ENCODE assay signal across 33 mouse cellular contexts in genomic region chr5:120895231-120895900, GRCm38 (mm10). TPM values are rescaled to one million over a fixed set of nuclear protein-coding genes. Genes with fewer than 3 reads are reported as not detected.
"Had no signal": no experiment of that assay in that cellular context is flagged by ENCODE, and none has a peak within 500 bp of the region (broad histone marks: within the 10 kb centered on the region; RNA-seq: fewer than 3 reads in every experiment).

No protein-coding gene starts in this region.

- H3K9me3 ChIP-seq: liver, embryonic 13.5 days had no signal

- H3K9ac ChIP-seq: liver, embryonic 13.5 days had no signal

- ATAC-seq: midbrain, embryonic 16.5 days had no signal

- DNase-seq: kidney, postnatal 25 days; layer of hippocampus, adult 9-11 months; liver, embryonic 13.5 days; lung, adult 2 months; lung, postnatal 14 days; lung, postnatal 4 days; thymus, adult 18-20 months; thymus, postnatal 36 days had no signal

- H3K4me2 ChIP-seq: liver, embryonic 13.5 days; midbrain, embryonic 11.5 days had no signal

- H3K36me3 ChIP-seq: liver, embryonic 13.5 days had no signal

- H3K27me3 ChIP-seq: liver, embryonic 13.5 days had no signal

- H3K4me3 ChIP-seq: layer of hippocampus, adult 2 months; liver, embryonic 13.5 days; myocyte had no signal

- H3K27ac ChIP-seq: kidney, postnatal 0 days; layer of hippocampus, adult 2 months; liver, embryonic 13.5 days had no signal

- H3K4me1 ChIP-seq: liver, embryonic 13.5 days had no signal

RNA-seq across cellular contexts. Expression of gene Oas1g, which starts 8.0 kb away (rescaled TPM):
- total RNA-seq: layer of hippocampus, adult 2 months; layer of hippocampus, postnatal 25 days; left cerebral cortex, adult 18-20 months; left cerebral cortex, postnatal 10 days; megakaryocyte-erythroid progenitor cell, adult 5-6 weeks had no signal
- polyA plus RNA-seq: limb, embryonic 11.5 days; midbrain, embryonic 16.5 days; myocyte; neural tube, embryonic 11.5 days; neural tube, embryonic 14.5 days; testis, adult 2 months had no signal

RNA-seq across cellular contexts. Expression of gene Oas1d, which starts 19.0 kb away (rescaled TPM):
- total RNA-seq: layer of hippocampus, adult 2 months; layer of hippocampus, postnatal 25 days; left cerebral cortex, adult 18-20 months; left cerebral cortex, postnatal 10 days; left cerebral cortex, postnatal 36 days; liver, adult 2 months; megakaryocyte progenitor cell, adult 5-6 weeks; megakaryocyte-erythroid progenitor cell, adult 5-6 weeks; monocyte, adult 5-6 weeks had no signal
- polyA plus RNA-seq: kidney, postnatal 0 days; limb, embryonic 11.5 days; limb, embryonic 14.5 days; liver, adult 2 months; liver, embryonic 13.5 days; liver, embryonic 16.5 days; lung, adult 2 months; lung, embryonic 16.5 days; midbrain, embryonic 11.5 days; myocyte; neural tube, embryonic 11.5 days; neural tube, embryonic 14.5 days; spleen, adult 2 months; stomach, embryonic 16.5 days; testis, adult 2 months; urinary bladder, adult 2 months had no signal

RNA-seq across cellular contexts. Expression of gene Oas1h, which starts 34.1 kb away (rescaled TPM):
- total RNA-seq: layer of hippocampus, adult 2 months; layer of hippocampus, postnatal 25 days; left cerebral cortex, adult 18-20 months; left cerebral cortex, postnatal 10 days; left cerebral cortex, postnatal 36 days; liver, adult 2 months; megakaryocyte progenitor cell, adult 5-6 weeks; megakaryocyte-erythroid progenitor cell, adult 5-6 weeks; monocyte, adult 5-6 weeks had no signal
- polyA plus RNA-seq: large intestine, adult 2 months; limb, embryonic 11.5 days; limb, embryonic 14.5 days; liver, adult 2 months; liver, embryonic 13.5 days; liver, embryonic 16.5 days; lung, adult 2 months; lung, embryonic 16.5 days; midbrain, embryonic 11.5 days; midbrain, embryonic 16.5 days; myocyte; neural tube, embryonic 11.5 days; neural tube, embryonic 14.5 days; small intestine, adult 2 months; spleen, adult 2 months; stomach, embryonic 16.5 days; testis, adult 2 months; urinary bladder, adult 2 months had no signal

RNA-seq across cellular contexts. Expression of gene Oas1f, which starts 48.2 kb away (rescaled TPM):
- total RNA-seq: layer of hippocampus, adult 2 months; layer of hippocampus, postnatal 25 days; left cerebral cortex, adult 18-20 months; left cerebral cortex, postnatal 10 days; left cerebral cortex, postnatal 36 days; liver, adult 2 months; megakaryocyte progenitor cell, adult 5-6 weeks; megakaryocyte-erythroid progenitor cell, adult 5-6 weeks; monocyte, adult 5-6 weeks had no signal
- polyA plus RNA-seq: limb, embryonic 11.5 days; limb, embryonic 14.5 days; liver, adult 2 months; liver, embryonic 13.5 days; liver, embryonic 16.5 days; lung, adult 2 months; lung, embryonic 16.5 days; midbrain, embryonic 16.5 days; myocyte; neural tube, embryonic 11.5 days; neural tube, embryonic 14.5 days; spleen, adult 2 months; stomach, embryonic 16.5 days; testis, adult 2 months had no signal
